Mouse (Mus musculus) kidney, embryonic 16.5 days (tissue): ENCODE measurements around the gene Pth1r. TPM values are rescaled to one million over a fixed set of nuclear protein-coding genes. Genes with fewer than 3 reads are reported as not detected.

ENCODE experiments used
- ATAC-seq: fragments of 200-750 bp; cut with Nextera tagmentation; 2 replicates; pipeline ENCODE4 v1.8.0; 2017; ENCODE audit warnings: moderate TSS enrichment; ENCODE audit not compliant: low FRiP score, low TSS enrichment
- H3K27ac ChIP-seq: fragments of 300-500 bp; sonication (generic); 2 replicates; pipeline ENCODE4 v1.5.1; 2014; ENCODE audit warnings: low read length
- H3K27me3 ChIP-seq: fragments of 300-500 bp; sonication (generic); 2 replicates; pipeline ENCODE4 v1.6.1; 2014; ENCODE audit warnings: low read length, control low read depth, mixed read lengths; ENCODE audit not compliant: insufficient read depth
- H3K36me3 ChIP-seq: fragments of 300-500 bp; sonication (generic); 2 replicates; pipeline ENCODE4 v1.6.1; 2014; ENCODE audit warnings: low read length, control low read depth, mixed read lengths; ENCODE audit not compliant: insufficient read depth
- H3K4me1 ChIP-seq: fragments of 300-500 bp; sonication (generic); 2 replicates; pipeline ENCODE4 v1.6.1; 2014; ENCODE audit warnings: low read length, control low read depth, mixed read lengths; ENCODE audit not compliant: insufficient read depth
- H3K4me2 ChIP-seq: fragments of 300-500 bp; sonication (generic); replicated peaks from 2 replicates; pipeline ENCODE4 v1.6.1; 2014; ENCODE audit warnings: low read depth, low read length
- H3K4me3 ChIP-seq: fragments of 300-500 bp; sonication (generic); 2 replicates; pipeline ENCODE4 v1.5.1; 2014; ENCODE audit warnings: mild to moderate bottlenecking, low read length
- H3K9ac ChIP-seq: fragments of 300-500 bp; sonication (generic); replicated peaks from 2 replicates; pipeline ENCODE4 v1.6.1; 2014; ENCODE audit warnings: low read length
- H3K9me3 ChIP-seq: fragments of 300-500 bp; sonication (generic); 2 replicates; pipeline ENCODE4 v1.6.1; 2016; ENCODE audit warnings: low read length, control low read depth
- WGBS: fragments of 180-500 bp; shearing (Covaris S2); extraction: QIAGEN DNeasy Blood & Tissue Kit; methylation state at CpG from one replicate; pipeline ENCODE4 v1.1.7; 2014; 5-methylcytosine and 5-hydroxymethylcytosine counted together
- polyA plus RNA-seq: library from polyadenylated mRNA; unstranded; fragments of >200 nt; fragmentation: Nextera tagmentation; extraction: Ambion mirVana; gene quantifications from 2 replicates; pipeline ENCODE4 v1.2.1, GENCODE M21; 2015

Pth1r gene
- polyA plus RNA-seq, 1 experiment from 2014 or later: 108 TPM

DNA sequence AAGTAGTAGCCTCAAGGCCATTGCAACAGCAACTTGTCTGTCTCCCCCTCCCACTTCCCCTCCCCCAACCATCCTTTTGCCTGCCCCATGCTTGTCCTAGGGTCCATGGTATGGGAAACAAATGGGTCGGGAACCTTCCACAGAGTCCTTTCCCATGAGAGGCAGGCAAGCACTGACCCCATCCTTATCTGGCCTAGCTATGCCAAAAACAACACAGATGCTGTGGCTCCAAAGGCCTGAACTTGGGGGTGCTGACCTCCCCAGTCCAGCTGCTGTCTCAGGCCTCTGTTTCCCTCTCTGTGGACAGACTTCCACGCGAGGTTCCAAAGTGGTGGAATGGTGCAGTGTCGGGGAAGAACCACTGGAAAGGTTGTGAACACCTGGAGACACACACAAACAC is 6.8 kb upstream of the Pth1r start:
- peaks cover 38% of the 10 kb centered on the region for H3K4me1 ChIP-seq
- no peak for ATAC-seq
- 53% methylated on average over 4 of the region's 4 CpGs for WGBS
- H3K36me3 ChIP-seq: no peaks in the 10 kb centered on the region
- H3K4me2 ChIP-seq: no peak overlapping the region
- H3K27me3 ChIP-seq: no peaks in the 10 kb centered on the region
- H3K9me3 ChIP-seq: no peaks in the 10 kb centered on the region
- H3K9ac ChIP-seq: no peak overlapping the region
- no peak overlapping the region for H3K4me3 ChIP-seq
- H3K27ac ChIP-seq: no peak overlapping the region

- no peak for ATAC-seq
- H3K4me1 ChIP-seq: peaks cover 36% of the 10 kb centered on the region
- H3K4me3 ChIP-seq: no peak overlapping the region
- 90% methylated on average over 4 of the region's 4 CpGs for WGBS
- no peaks in the 10 kb centered on the region for H3K27me3 ChIP-seq
- no peaks in the 10 kb centered on the region for H3K36me3 ChIP-seq
- H3K9me3 ChIP-seq: no peaks in the 10 kb centered on the region
- no peak overlapping the region for H3K27ac ChIP-seq
- H3K9ac ChIP-seq: no peak overlapping the region
- no peak overlapping the region for H3K4me2 ChIP-seq
Measured at GRCm38 (mm10) chr9:110752917-110753435, 6.0 kb upstream of the Pth1r start.

DNA sequence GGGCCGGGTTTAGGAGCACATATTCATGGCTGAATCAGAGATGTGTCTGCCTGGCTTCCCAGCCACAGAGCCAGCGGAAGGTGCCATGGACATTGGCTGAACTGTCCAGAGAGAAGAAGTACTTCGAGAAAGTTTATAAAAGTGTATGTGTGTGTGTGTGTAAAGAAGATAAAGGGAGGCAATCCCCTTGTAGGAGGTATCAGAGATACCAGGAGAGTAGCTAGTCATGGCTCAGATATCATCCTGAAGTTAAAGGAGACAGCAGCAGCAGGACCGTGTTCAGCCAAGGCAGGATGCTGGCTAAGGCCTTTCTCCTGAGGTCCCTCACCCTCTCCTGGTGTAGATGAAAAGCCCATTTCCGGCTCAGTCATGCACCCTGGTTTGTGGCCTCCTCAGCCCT is 4.5 kb upstream of the Pth1r start:
- H3K4me2 ChIP-seq: no peak overlapping the region
- no peak for ATAC-seq
- peaks cover 49% of the 10 kb centered on the region for H3K4me1 ChIP-seq
- H3K4me3 ChIP-seq: no peak overlapping the region
- 72% methylated on average over 5 of the region's 5 CpGs for WGBS
- peak overlapping the region; percentile 48 for H3K27ac ChIP-seq
- H3K9me3 ChIP-seq: no peaks in the 10 kb centered on the region
- H3K36me3 ChIP-seq: no peaks in the 10 kb centered on the region
- no peak overlapping the region for H3K9ac ChIP-seq
- H3K27me3 ChIP-seq: no peaks in the 10 kb centered on the region

- Histone ChIP-seq H3K4me1 (peaks cover 57% of the 10 kb centered on the region), H3K9me3 (no peaks in the 10 kb centered on the region), H3K4me2 (no peak overlapping the region), H3K4me3 (no peak overlapping the region), H3K36me3 (no peaks in the 10 kb centered on the region), H3K9ac (peak overlapping the region; percentile 29; the same call in 1 of the 2 replicates), H3K27me3 (no peaks in the 10 kb centered on the region), H3K27ac (peak overlapping the region; percentile 48)
- ATAC-seq: no peak
- 10% methylated on average over 14 of the region's 14 CpGs for WGBS
Measured at GRCm38 (mm10) chr9:110750404-110751187, 3.7 kb upstream of the Pth1r start.

DNA sequence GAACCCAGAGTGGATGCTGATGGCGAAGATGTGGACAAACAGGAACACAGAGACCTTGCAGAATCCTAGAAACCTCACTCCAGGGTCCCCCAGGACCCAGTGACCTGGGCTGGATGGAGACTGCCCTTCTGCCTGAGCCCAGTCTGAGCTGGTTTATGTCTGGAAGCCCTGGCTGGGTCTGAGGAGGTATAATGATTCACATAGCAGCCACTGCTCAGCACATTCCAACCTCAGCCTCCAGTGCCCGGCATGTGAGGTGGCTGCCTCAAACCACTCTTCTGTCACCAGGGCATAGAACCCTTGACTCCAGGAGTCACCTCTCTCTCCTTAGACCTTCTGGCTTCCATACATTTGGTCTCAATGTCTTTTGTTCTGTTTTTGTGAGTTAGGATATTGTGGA is 1.5 kb upstream of the Pth1r start:
- H3K4me1 ChIP-seq: peaks cover 66% of the 10 kb centered on the region
- no peak overlapping the region for H3K4me2 ChIP-seq
- H3K27me3 ChIP-seq: no peaks in the 10 kb centered on the region; the same call in 1 of the 2 replicates
- 0 out of 2 replicates have a peak overlapping the region, but pooled peaks have one; percentile 19 for H3K9ac ChIP-seq
- no peaks in the 10 kb centered on the region for H3K36me3 ChIP-seq
- 57% methylated on average over 2 of the region's 2 CpGs for WGBS
- ATAC-seq: peak; percentile 58
- no peaks in the 10 kb centered on the region for H3K9me3 ChIP-seq
- no peak overlapping the region for H3K4me3 ChIP-seq
- peak overlapping the region; percentile 87 for H3K27ac ChIP-seq

DNA sequence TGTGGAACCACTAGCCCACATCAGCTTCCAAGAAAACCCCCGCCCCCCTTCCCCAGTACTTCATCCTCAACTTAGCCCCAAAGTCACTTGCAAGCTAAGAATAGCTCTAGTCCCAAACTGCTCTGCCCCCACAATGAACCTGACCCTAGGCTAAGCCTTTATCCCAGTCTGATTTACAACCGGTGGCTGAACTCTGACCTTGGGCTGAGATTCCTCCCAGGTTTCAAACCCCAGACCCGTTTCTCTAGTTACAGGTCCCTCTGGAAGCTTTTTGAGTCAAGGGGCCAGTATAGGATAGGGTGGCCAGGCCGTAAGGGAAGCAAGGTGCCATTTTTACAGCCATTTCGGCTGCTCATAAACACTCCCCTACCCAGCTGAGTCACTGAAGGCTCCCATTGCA is 707 bp downstream of the Pth1r start:
- no peak for ATAC-seq
- WGBS: 19% methylated on average over 5 of the region's 5 CpGs
- H3K9ac ChIP-seq: peak overlapping the region; percentile 42
- H3K4me2 ChIP-seq: peak overlapping the region; percentile 36
- H3K4me3 ChIP-seq: peak overlapping the region; percentile 14; the same call in 1 of the 2 replicates
- peak overlapping the region; percentile 87 for H3K27ac ChIP-seq
- no peaks in the 10 kb centered on the region; the same call in none of the 2 replicates for H3K27me3 ChIP-seq
- H3K4me1 ChIP-seq: peaks cover 62% of the 10 kb centered on the region
- H3K9me3 ChIP-seq: no peaks in the 10 kb centered on the region
- H3K36me3 ChIP-seq: no peaks in the 10 kb centered on the region

DNA sequence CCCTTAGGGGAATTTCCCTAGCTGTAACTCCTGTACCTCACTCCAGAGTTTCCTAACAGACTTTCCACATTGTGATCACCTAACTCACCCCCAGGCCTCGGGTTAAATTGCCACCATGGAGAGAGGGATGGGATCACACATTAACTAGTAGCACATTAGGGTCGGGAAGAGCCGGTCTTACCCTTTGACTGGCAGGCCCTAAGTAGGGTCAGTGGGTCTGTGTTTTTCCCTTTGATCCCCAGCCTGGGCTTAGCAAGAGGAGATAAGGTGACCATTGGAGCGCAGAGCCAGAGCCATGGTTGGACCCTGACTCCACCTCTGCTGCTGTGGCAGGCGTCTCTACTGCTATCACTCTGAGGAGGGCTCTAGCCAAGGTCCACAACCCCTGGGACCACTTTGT is 1.2 kb downstream of the Pth1r start:
- peak overlapping the region; percentile 42; the same call in 1 of the 2 replicates for H3K9ac ChIP-seq
- no peaks in the 10 kb centered on the region; the same call in none of the 2 replicates for H3K27me3 ChIP-seq
- H3K36me3 ChIP-seq: no peaks in the 10 kb centered on the region
- peak; percentile 59 for ATAC-seq
- no peaks in the 10 kb centered on the region for H3K9me3 ChIP-seq
- peak overlapping the region; percentile 10; the same call in 1 of the 2 replicates for H3K4me3 ChIP-seq
- peak overlapping the region; percentile 87 for H3K27ac ChIP-seq
- WGBS: 22% methylated on average over 5 of the region's 5 CpGs
- peaks cover 61% of the 10 kb centered on the region for H3K4me1 ChIP-seq
- H3K4me2 ChIP-seq: peak overlapping the region; percentile 85; the same call in 1 of the 2 replicates

DNA sequence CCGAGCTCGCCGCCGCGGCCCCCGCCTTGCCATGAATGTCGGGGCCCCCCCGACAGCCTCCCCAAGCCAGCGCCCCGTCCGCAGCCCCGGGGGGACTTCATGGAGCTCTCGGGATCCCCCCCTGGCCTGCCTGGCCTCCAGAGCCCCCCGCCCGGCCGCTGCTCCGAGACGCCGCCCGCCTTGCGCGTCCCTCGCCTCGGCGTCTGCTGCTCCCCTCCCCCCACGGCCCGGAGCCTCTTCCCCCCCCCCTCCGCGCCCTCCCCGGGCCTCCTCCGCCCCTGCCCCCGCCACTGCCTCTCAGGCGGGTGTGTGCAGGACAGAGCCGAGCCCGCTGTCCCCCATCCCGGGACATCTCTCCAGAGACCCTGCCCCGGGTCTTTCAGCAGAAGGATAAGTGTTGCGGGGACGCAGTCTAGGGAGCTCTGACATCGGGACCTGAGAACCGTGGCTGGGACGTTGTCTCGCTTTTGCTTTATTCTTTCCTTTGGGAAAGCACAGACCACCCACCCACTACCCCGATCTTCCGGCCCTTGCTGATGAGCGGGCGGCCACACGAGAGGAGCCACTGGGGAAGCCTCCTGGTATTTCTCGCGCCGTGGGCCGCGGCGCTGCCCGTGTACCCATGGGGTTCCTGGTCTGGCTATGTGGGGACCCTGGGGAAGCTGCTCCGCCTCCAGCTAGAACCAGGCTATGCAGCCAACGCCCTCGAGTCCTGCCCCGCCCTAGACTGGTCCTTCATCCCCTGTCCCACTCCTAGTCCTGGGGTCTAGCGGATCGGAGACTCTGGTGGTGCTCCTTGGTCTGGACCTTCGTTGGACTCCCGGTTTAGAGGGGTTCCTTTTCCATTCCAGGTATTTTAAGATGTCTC is 3.3 kb downstream of the Pth1r start:
- H3K4me2 ChIP-seq: peak overlapping the region; percentile 85
- peak overlapping the region; percentile 85 for H3K27ac ChIP-seq
- H3K9me3 ChIP-seq: no peaks in the 10 kb centered on the region
- H3K27me3 ChIP-seq: no peaks in the 10 kb centered on the region; the same call in none of the 2 replicates
- peaks cover 49% of the 10 kb centered on the region for H3K4me1 ChIP-seq
- peak overlapping the region; percentile 83 for H3K9ac ChIP-seq
- peak overlapping the region; percentile 72 for H3K4me3 ChIP-seq
- 5% methylated on average over 47 of the region's 63 CpGs for WGBS
- H3K36me3 ChIP-seq: no peaks in the 10 kb centered on the region; the same call in 1 of the 2 replicates
- peak; percentile 16; the same call in 1 of the 2 replicates for ATAC-seq

DNA sequence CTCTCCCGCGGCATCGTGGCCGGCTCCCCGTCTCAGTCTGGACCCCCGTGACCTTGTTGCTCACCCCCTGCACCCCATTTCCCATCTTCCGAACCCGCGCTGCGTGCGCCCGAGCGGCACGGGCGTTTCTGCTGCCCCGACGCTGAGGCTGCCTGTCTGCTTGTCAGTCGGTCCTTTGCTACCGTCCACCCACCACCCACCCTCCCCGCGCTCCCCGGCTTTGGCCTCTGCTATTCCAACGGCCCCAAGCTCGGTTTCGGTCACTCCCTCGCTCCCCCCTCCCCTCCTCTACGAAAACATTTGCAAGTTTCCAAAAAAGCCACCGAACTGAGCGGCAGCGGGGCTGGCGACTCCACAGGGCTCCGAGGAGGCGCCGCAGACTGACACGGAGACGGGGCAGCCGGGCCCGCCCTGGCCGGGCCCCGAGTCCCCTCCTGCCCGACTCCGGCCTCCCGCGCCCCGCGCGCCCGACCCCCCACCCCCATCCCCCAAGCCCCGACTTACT is 3.9 kb downstream of the Pth1r start:
- peaks cover 6% of the 10 kb centered on the region; the same call in 1 of the 2 replicates for H3K36me3 ChIP-seq
- H3K9me3 ChIP-seq: no peaks in the 10 kb centered on the region
- ATAC-seq: peak; percentile 7; the same call in 1 of the 2 replicates
- H3K4me2 ChIP-seq: peak overlapping the region; percentile 85
- peak overlapping the region; percentile 85 for H3K27ac ChIP-seq
- H3K4me3 ChIP-seq: peak overlapping the region; percentile 72
- H3K27me3 ChIP-seq: no peaks in the 10 kb centered on the region; the same call in none of the 2 replicates
- under 1% methylated on average over 40 of the region's 49 CpGs for WGBS
- H3K9ac ChIP-seq: peak overlapping the region; percentile 83
- peaks cover 49% of the 10 kb centered on the region for H3K4me1 ChIP-seq
